Mouse (Mus musculus) heart, postnatal 0 days (tissue): ENCODE measurements at regions not wholly inside any gene's neighbourhood (a gene's known extent, or its start where the extent isn't known, plus 50 kb on each side); places are given as distances from the start of the nearest gene placed in this dataset.

Experiments
- ATAC-seq: fragments of 200-750 bp; cut with Nextera tagmentation; 2 replicates; pipeline ENCODE4 v1.8.0; 2017; ENCODE audit warnings: low read depth, moderate number of reproducible peaks, moderate library complexity; ENCODE audit not compliant: insufficient read depth
- DNase-seq: peaks from one replicate; pipeline ENCODE4 v3.0.0-alpha.2; 2016; ENCODE audit warnings: low spot score
- H3K27ac ChIP-seq: fragments of 300-500 bp; sonication (generic); 2 replicates; pipeline ENCODE4 v1.5.1; 2014; ENCODE audit warnings: low read depth, mild to moderate bottlenecking
- H3K27me3 ChIP-seq: fragments of 300-500 bp; sonication (generic); 2 replicates; pipeline ENCODE4 v1.6.1; 2014; ENCODE audit warnings: low read length, mixed read lengths; ENCODE audit not compliant: control insufficient read depth, insufficient read depth
- H3K36me3 ChIP-seq: fragments of 300-500 bp; sonication (generic); replicated peaks from 2 replicates; pipeline ENCODE4 v1.6.1; 2014; ENCODE audit warnings: low read length, mixed read lengths; ENCODE audit not compliant: control insufficient read depth, insufficient read depth
- H3K4me1 ChIP-seq: fragments of 300-500 bp; sonication (generic); 2 replicates; pipeline ENCODE4 v1.6.1; 2014; ENCODE audit warnings: antibody characterized with exemption; ENCODE audit not compliant: control insufficient read depth, insufficient read depth
- H3K4me2 ChIP-seq: fragments of 300-500 bp; sonication (generic); 2 replicates; pipeline ENCODE4 v1.6.1; 2014; ENCODE audit warnings: low read depth, mild to moderate bottlenecking, low read length, moderate library complexity
- H3K4me3 ChIP-seq: fragments of 300-500 bp; sonication (generic); 2 replicates; pipeline ENCODE4 v1.5.1; 2014; ENCODE audit warnings: low read depth, low read length
- H3K9ac ChIP-seq: fragments of 300-500 bp; sonication (generic); replicated peaks from 2 replicates; pipeline ENCODE4 v1.6.1; 2014; ENCODE audit warnings: low read depth, low read length, mixed read lengths
- H3K9me3 ChIP-seq: fragments of 300-500 bp; sonication (generic); replicated peaks from 2 replicates; pipeline ENCODE4 v1.6.1; 2016; ENCODE audit warnings: low read length; ENCODE audit not compliant: control insufficient read depth
- CTCF ChIP-seq: IDR thresholded peaks from 2 replicates; pipeline ENCODE4 v1.5.1; 2016; ENCODE audit warnings: antibody characterized with exemption, control low read depth, low read depth
- EP300 ChIP-seq: IDR thresholded peaks from 2 replicates; pipeline ENCODE4 v1.6.1; 2016; ENCODE audit warnings: antibody characterized with exemption, low read depth
- WGBS: fragments of 180-500 bp; shearing (Covaris S2); extraction: QIAGEN DNeasy Blood & Tissue Kit; methylation state at CpG from one replicate; pipeline ENCODE4 v1.1.7; 2014; 5-methylcytosine and 5-hydroxymethylcytosine counted together

- Histone ChIP-seq H3K27ac (no peak overlapping the region), H3K9ac (no peak overlapping the region), H3K4me1 (no peaks in the 10 kb centered on the region), H3K4me2 (no peak overlapping the region), H3K9me3 (no peaks in the 10 kb centered on the region), H3K27me3 (no peaks in the 10 kb centered on the region), H3K36me3 (no peaks in the 10 kb centered on the region), H3K4me3 (no peak overlapping the region)
- WGBS: 83% methylated on average over 3 of the region's 3 CpGs
- ATAC-seq (no peak), DNase-seq (no peak)
- TF ChIP-seq EP300 (no peak), CTCF (no peak)
Observed at GRCm38 (mm10) chr3:53913984-53914669, 50.5 kb upstream of the Ufm1 start.
